Mouse (Mus musculus) brain, embryonic 14.5 days (tissue): ENCODE measurements around the gene Pomp.

Experiments
- CTCF ChIP-seq: fragments of 200-500 bp; IDR thresholded peaks from 2 replicates; pipeline ENCODE4 v1.5.1; 2012; ENCODE audit warnings: inconsistent platforms, mild to moderate bottlenecking, moderate library complexity, borderline replicate concordance; ENCODE audit not compliant: insufficient read depth, insufficient read length; ENCODE audit errors: extremely low read depth
- POLR2A ChIP-seq: fragments of 200-500 bp; IDR thresholded peaks from 2 replicates; pipeline ENCODE4 v1.6.1; 2012; ENCODE audit warnings: mild to moderate bottlenecking, inconsistent platforms, borderline replicate concordance; ENCODE audit not compliant: poor library complexity, insufficient read depth, insufficient read length, severe bottlenecking; ENCODE audit errors: extremely low read depth

DNA sequence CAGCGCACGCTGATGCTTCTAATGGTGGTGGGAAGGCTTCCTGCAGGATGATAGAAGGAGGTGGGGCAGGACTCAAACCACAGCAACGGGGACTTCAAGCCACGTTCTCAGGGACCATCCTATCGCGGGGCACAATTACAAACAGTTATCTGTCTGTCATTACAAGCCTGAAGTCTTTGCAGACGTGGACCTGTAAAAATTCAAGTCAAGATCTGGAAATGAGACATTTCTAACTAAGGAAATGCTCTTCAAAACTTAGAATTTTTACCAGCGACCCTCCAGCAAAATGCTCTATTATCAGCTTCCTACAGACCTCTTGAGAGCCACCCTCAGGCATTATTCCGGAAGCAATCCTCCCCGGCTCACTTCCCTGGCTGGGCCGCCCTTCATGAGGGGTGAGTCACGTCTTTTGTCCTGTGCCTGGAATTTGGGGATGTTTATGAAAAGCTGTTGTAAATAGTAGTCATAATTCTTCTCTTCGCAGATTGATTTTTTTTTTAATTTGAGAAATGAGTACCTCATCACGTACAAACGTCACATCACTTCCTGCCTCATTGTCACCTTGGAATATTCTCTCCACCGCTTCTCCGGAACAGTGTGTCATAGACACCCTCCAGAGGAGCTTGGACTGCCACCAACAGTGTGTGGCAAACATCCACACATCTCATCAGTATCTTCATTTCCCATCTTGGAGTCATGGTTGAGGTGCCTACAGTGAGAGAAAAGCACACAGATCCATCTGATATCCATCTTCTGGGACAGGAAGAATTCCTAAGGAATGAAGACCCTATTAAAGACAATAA is 58.0 kb downstream of the Pomp start:
- no peak for TF ChIP-seq CTCF
- TF ChIP-seq POLR2A: no peak
